Mouse (Mus musculus): Measurements from ENCODE around the gene Cox6b1. TPM values are rescaled to one million over a fixed set of nuclear protein-coding genes. Genes with fewer than 3 reads are reported as not detected.

Gene Cox6b1
- polyA plus RNA-seq, 1 experiment, result 1,224 TPM

DNA sequence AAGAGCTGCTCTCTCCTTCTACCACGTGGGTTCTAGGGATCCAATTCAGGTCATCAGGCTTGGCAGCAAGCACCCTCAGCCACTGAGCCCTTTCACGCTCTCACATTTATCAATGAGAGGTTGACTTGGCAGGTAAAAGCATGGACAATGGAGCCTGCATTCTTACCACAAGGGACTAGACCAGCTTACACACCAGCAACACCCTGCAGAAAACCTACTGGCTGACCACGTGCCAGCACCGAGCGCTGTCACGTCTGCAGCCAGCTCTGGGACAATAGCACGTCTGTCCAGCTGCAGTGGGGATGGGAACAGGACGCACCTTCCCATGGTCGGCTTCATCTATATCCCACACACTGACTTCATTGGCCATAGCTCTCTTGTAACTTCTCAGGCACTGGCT lies 7.3 kb downstream of the Cox6b1 start:
- no peak for DNase-seq
- Histone ChIP-seq H3K4me1 (ENCODE audit: control insufficient read depth, insufficient read depth, low read length) (peaks cover 3% of the 10 kb centered on the region; the same call in 1 of the 2 replicates), H3K27me3 (ENCODE audit: control insufficient read depth, insufficient read depth, low read length) (no peaks in the 10 kb centered on the region), H3K27ac (ENCODE audit: insufficient read depth, low read length) (no peak overlapping the region), H3K4me3 (replicated peaks; ENCODE audit: insufficient read depth, low read depth, low read length) (no peak overlapping the region)
- TF ChIP-seq POLR2A (IDR thresholded peaks at IDR 0.05; ENCODE audit: borderline replicate concordance, insufficient read depth, low read length) (no peak), CTCF (IDR thresholded peaks at IDR 0.05; ENCODE audit: borderline replicate concordance, insufficient read depth, low read depth, low read length) (no peak)
- WGBS, result 84% methylated on average over 9 of the region's 9 CpGs

DNA sequence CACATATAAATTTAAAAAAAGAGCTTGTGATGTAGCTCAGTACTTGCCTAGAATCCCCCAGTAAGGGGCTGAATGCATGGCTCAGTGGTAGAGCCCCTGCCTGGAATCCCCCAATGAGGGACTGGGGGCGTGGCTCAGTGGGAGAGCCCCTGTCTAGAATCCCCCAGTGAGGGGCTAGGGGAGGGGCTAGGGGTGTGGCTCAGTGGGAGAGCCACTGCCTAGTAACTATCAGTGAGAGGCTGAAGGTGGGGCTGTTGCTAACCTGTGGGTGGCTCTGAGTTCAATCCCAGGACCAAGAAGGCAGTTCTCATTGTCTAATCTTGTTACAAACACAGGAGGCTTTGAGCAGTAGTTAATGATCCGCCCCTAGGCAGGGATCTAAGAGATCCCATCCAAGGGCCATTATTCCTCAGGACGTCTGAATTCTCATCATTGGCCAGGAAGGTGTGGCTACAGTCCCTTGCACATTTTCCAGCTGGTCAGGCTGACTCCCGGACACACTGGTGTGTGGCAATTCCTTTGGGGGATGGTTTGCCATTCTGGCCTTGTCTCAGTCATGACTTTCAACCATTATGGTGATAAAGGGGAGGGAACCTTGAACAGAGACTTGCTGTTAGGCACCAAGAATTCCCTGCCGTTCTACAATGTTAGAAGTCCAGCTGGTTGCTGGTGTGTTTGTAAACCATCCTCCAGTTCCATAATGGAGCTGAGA lies 10.7 kb downstream of the Cox6b1 start:
- Histone ChIP-seq H3K27me3 (ENCODE audit: control insufficient read depth, insufficient read depth, low read length) (no peaks in the 10 kb centered on the region), H3K27ac (ENCODE audit: insufficient read depth, low read length) (no peak overlapping the region), H3K4me3 (replicated peaks; ENCODE audit: insufficient read depth, low read depth, low read length) (no peak overlapping the region), H3K4me1 (ENCODE audit: control insufficient read depth, insufficient read depth, low read length) (no peaks in the 10 kb centered on the region)
- DNase-seq, result no peak
- 55% methylated on average over 5 of the region's 5 CpGs for WGBS
- TF ChIP-seq CTCF (IDR thresholded peaks at IDR 0.05; ENCODE audit: borderline replicate concordance, insufficient read depth, low read depth, low read length) (no peak), POLR2A (IDR thresholded peaks at IDR 0.05; ENCODE audit: borderline replicate concordance, insufficient read depth, low read length) (no peak)

DNA sequence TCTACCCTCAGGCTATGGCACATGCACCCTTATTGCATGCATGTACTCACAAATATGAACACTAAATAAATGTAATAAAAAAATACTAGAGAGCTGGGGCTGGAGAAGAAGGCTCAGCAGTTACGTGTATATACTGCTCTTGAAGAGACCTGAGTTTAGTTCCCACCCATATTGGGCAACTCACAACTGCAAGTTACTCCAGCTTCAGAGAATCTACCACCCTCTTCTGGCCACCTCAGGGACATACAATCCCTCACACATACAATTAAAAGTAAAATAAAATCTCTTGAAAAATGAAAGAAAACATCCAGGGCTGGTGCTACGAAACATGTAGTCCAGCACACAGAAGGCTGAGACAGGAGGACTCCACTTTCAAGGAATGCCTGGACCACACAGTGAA lies 11.5 kb downstream of the Cox6b1 start:
- H3K27me3 ChIP-seq (ENCODE audit: control insufficient read depth, insufficient read depth, low read length), result no peaks in the 10 kb centered on the region
- DNase-seq, result no peak
- H3K4me3 ChIP-seq (replicated peaks; ENCODE audit: insufficient read depth, low read depth, low read length), result no peak overlapping the region
- no peaks in the 10 kb centered on the region for H3K4me1 ChIP-seq (ENCODE audit: control insufficient read depth, insufficient read depth, low read length)
- no peak overlapping the region for H3K27ac ChIP-seq (ENCODE audit: insufficient read depth, low read length)
- no peak for TF ChIP-seq POLR2A (IDR thresholded peaks at IDR 0.05; ENCODE audit: borderline replicate concordance, insufficient read depth, low read length)
- TF ChIP-seq CTCF (IDR thresholded peaks at IDR 0.05; ENCODE audit: borderline replicate concordance, insufficient read depth, low read depth, low read length), result no peak
- WGBS, result 78% methylated on average over 2 of the region's 2 CpGs

DNA sequence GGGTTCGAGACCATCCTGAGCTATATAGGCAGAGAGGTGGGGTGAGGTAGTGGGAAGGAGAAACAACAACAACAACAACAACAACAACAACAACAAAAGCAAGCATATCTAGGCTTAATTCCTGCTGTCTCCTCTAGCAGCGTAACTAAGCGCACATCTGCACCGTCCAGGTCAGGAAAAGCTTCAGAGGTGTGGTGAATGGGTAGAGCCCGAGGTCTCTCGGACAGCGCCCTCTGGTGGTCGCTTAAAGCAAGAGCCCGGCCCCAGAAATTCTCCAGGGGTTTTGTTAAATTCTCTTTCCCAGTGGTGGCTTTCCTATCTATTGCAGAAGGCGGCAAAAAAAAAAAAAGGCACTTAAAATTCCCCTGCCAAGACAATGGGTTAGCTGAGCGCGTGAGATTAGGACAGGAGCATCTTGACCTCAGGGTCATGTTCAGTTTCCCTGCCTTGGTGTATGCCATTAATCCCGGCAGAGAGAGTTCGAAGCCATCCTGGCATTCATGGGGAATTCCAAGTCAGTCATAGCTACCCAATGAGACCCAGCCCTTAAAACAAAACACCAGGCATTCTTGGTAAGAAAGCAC lies 12.3 kb downstream of the Cox6b1 start:
- Histone ChIP-seq H3K27ac (ENCODE audit: insufficient read depth, low read length) (no peak overlapping the region), H3K4me1 (ENCODE audit: control insufficient read depth, insufficient read depth, low read length) (no peaks in the 10 kb centered on the region), H3K27me3 (ENCODE audit: control insufficient read depth, insufficient read depth, low read length) (no peaks in the 10 kb centered on the region), H3K4me3 (replicated peaks; ENCODE audit: insufficient read depth, low read depth, low read length) (no peak overlapping the region)
- TF ChIP-seq CTCF (IDR thresholded peaks at IDR 0.05; ENCODE audit: borderline replicate concordance, insufficient read depth, low read depth, low read length) (peak; percentile 58), POLR2A (IDR thresholded peaks at IDR 0.05; ENCODE audit: borderline replicate concordance, insufficient read depth, low read length) (no peak)
- 20% methylated on average over 14 of the region's 14 CpGs for WGBS
- DNase-seq, result peak; percentile 49 to 70

DNA sequence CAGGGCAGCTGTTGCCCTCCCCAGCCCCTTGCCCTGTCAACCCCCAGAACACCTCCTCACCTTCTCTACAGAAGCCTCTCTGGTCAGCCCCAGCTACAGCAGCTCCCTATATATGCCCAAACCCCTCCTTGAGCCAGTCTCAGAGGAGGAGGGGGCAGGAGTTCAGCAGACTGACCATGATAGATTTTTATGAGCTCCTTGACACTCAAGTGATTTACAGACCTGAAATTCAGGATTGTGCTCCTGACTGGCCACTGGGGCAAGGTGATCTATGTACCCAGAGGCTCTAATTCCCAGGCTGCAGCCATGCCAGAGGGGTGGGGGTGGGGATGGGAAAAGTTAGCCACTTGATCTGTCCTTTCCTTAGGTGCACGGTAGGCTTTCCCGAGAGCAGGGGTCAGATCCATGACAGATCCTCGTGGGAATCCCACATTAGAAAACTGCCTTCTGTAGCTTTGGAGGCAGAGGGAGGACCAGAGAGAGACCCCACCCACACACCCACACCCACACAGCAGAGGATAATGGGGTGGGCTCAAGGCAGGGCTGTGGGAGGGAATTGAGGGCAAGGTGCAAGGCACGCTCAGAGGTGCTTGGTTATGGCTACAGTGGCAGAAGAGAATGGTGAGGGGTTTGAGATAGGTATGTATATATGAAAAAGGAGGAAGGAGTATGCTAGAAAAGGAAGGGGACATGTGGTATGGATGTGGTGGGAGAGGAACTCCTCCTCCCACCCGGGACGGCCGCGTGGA lies 13.1 kb downstream of the Cox6b1 start, which contains the start of gene Upk1a:
Gene Upk1a, minus strand, starts transcription at position 194 of the 749 bp plus-strand sequence.
- TF ChIP-seq CTCF (IDR thresholded peaks at IDR 0.05; ENCODE audit: borderline replicate concordance, insufficient read depth, low read depth, low read length), result no peak
- TF ChIP-seq POLR2A (IDR thresholded peaks at IDR 0.05; ENCODE audit: borderline replicate concordance, insufficient read depth, low read length), result no peak
- WGBS, result 83% methylated on average over 8 of the region's 8 CpGs

DNA sequence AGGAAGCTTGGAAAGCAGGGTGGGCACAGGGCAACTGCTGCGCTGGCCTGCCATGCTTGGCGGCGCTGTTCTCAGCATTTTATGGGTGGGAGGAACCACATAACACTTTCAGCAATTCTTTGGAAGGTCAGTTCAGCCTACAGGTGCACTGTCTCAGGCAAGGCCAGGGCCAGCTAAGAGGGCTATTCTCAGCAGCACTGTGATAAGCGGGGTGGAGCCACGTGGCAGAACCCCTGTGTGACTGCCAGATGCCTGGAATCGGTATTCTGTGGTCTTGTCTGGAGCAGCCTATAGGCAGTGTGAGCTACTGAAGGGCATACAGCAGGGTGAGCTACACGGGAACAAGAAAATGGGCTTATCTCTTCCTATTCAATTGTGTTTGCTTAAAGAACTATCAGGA lies 15.9 kb downstream of the Cox6b1 start:
- no peak for TF ChIP-seq POLR2A (IDR thresholded peaks at IDR 0.05; ENCODE audit: borderline replicate concordance, insufficient read depth, low read length)
- WGBS, result 58% methylated on average over 7 of the region's 7 CpGs
- Histone ChIP-seq H3K4me3 (replicated peaks; ENCODE audit: insufficient read depth, low read depth, low read length) (no peak overlapping the region), H3K27me3 (ENCODE audit: control insufficient read depth, insufficient read depth, low read length) (no peaks in the 10 kb centered on the region), H3K27ac (ENCODE audit: insufficient read depth, low read length) (no peak overlapping the region), H3K4me1 (ENCODE audit: control insufficient read depth, insufficient read depth, low read length) (no peaks in the 10 kb centered on the region)
- DNase-seq, result no peak

More for the DNA sequence above, 13.1 kb downstream of the Cox6b1 start, which contains the start of gene Upk1a:
- H3K4me3 ChIP-seq (replicated peaks; ENCODE audit: insufficient read depth, low read depth, low read length), result no peak within 1 kb of the TSS
- DNase-seq, result no peak
- H3K27ac ChIP-seq (ENCODE audit: insufficient read depth, low read length), result no peak within 1 kb of the TSS
- H3K4me1 ChIP-seq (ENCODE audit: control insufficient read depth, insufficient read depth, low read length), result no peaks in the 10 kb centered on the region
- H3K27me3 ChIP-seq (ENCODE audit: control insufficient read depth, insufficient read depth, low read length), result no peaks in the 10 kb centered on the region

DNA sequence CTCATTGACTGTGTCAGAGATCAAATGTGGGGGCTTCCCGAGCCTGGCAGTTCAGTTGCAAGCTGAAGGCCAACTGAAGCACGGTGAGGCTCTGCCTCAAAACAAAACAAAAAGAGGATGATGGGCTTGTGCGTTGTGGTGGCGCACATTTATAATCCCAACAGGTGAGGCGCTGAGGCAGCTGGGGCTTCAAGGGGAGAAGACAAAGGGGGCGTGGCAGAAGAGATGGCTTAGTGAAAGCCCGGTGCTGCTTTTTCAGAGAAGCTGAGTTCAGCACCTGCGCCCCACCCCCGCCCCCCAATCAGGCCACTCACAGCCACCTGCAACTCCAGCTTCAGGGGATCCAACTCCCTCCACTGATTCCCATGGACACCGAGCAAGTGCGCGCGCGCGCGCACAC lies 17.5 kb downstream of the Cox6b1 start:
- no peak for DNase-seq
- no peak overlapping the region for H3K27ac ChIP-seq (ENCODE audit: insufficient read depth, low read length)
- no peaks in the 10 kb centered on the region for H3K27me3 ChIP-seq (ENCODE audit: control insufficient read depth, insufficient read depth, low read length)
- WGBS, result 59% methylated on average over 15 of the region's 16 CpGs
- H3K4me3 ChIP-seq (replicated peaks; ENCODE audit: insufficient read depth, low read depth, low read length), result no peak overlapping the region
- TF ChIP-seq POLR2A (IDR thresholded peaks at IDR 0.05; ENCODE audit: borderline replicate concordance, insufficient read depth, low read length) (no peak), CTCF (IDR thresholded peaks at IDR 0.05; ENCODE audit: borderline replicate concordance, insufficient read depth, low read depth, low read length) (no peak)
- no peaks in the 10 kb centered on the region for H3K4me1 ChIP-seq (ENCODE audit: control insufficient read depth, insufficient read depth, low read length)

Measured in cerebellum, adult 2 months (tissue).